Mouse (Mus musculus) kidney, adult 18-20 months (tissue): ENCODE measurements around the gene Rela.
"Not testable (repeated sequence)": the region's sequence is repeated elsewhere in the genome, so short reads cannot be mapped to it uniquely, and the experiment has no call there.

Experiments used
- DNase-seq: peaks from one replicate; pipeline ENCODE4 v3.0.0; 2021

Gene Rela

DNA sequence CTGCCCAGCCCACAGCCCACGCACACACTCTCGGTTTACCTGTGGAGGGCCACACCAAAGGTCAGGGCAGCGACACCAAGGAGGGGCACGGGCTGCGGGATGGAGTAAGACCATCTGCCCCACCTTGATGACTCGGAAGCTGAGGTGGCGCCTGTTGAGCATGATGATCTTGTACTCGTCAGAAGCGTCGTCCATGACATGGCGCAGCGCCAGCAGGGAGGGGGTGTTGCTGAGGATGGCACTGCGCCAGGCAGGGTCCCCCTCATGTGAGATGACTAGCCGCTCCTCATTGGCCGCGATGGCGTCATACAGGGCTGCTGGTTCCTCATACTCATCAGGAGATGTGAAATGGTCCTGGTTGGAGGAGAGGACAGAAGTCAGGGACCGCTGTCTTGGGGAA is 29.1 kb downstream of the Rela start:
- no peak for DNase-seq

DNA sequence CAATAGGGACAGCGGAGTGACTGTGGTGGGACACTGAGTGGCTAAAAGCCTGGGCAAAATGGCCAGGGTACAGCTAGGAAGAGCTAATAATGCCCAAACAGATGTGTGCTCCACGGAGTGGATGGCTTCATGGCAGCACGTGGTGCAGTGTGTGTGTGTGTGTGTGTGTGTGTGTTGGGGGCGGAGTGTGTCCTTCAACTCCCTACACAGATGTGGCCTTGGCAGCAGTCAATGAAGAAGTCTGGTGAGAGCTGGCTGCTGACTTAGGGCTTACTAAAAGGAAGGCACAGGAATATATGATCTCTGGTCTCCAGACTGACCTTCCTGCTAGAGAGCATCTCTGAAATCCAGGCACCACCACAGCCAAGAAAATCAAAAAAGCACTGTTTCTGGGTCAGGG is 31.1 kb downstream of the Rela start:
- DNase-seq, result no peak

- peak; percentile 25 for DNase-seq
Observed at GRCm38 (mm10) chr19:5680432-5680831, 43.1 kb downstream of the Rela start.

DNA sequence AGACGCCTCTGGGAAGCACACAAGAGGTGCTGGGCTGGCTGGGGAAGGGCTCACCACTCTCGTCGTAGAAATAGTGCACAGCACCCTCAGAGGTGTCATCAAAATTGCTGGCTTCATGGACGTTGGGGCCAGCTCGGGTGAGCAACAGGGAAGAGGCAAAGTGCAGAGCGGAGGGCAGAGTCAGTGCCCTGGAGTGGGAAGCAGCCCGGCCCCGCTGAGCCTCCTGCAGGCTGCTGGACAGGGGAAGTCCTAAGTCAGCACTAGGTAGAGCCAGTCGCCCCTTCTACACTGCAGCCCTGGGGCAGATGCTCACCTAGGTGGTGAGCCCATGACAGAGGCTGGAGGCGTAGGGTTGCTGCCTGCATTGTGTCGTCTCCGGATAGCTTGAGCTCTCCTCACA is 47.0 kb downstream of the Rela start:
- no peak for DNase-seq

DNA sequence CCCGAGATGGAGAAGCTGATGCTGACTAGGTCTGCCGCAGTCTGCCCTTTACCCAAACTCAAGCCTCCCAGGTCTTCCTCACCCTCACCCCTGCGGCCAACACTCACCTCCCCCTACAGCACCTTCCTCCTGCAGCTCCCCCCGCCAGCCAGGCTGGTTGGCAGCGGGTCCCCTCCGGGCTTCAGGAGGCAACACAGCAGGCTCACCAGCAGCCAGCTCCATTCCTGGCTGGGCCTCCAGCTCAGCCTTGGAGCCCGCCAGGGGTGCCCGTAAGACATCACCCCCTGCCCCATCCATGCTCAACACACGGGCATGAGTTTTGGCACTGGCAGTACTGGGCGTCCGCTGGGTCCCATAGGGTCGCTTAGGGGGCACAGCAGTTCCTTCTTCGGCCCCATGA is 47.7 kb downstream of the Rela start:
- DNase-seq, result no peak

- no peak for DNase-seq
Observed at GRCm38 (mm10) chr19:5685431-5685830, 48.1 kb downstream of the Rela start.

DNA sequence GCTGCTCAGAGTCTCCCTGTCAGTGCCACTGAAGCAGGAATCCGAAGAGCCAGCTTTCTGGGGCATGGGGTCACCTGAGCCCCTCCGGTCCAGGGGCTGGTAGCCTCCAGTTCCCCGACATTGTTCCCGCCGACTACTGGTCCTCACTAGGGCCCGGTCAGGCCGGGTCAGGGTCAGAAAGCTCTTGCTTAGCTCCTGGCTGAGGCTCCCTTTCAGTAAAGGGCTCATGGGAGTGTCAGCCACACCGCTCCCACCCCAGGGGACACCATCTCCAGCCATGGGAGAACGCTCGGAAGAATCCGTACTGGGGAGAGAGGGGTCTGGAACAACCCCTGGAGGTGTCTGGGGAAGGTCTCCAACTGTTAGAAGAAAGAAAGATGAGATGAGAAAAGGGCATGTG is 48.6 kb downstream of the Rela start:
- DNase-seq, result no peak

GRCm38 (mm10) chr19:5686437-5686836 is 49.2 kb downstream of the Rela start:
- no peak for DNase-seq

- DNase-seq, result not testable (repeated sequence)
Observed at GRCm38 (mm10) chr19:5686954-5687353, 49.7 kb downstream of the Rela start.

DNA sequence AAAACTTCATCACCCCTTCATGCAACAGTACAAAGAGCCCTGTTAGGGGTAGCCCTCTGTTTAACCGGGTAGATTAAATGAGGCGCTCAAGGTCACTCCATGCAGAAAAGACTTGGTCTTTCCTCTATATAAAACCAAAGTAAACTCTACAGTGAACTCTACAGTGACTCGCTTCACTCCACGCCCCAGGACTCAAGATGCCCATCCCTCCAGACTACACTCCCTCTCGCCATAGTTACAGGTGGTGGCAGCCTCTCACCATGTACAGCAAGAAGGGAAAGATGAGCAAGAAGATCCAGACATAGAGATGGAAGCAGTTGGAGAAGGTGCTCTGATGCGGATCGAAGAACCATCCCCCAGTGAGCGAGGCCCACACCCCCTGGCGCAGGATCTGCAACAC is 50.5 kb downstream of the Rela start:
- DNase-seq, result no peak

DNA sequence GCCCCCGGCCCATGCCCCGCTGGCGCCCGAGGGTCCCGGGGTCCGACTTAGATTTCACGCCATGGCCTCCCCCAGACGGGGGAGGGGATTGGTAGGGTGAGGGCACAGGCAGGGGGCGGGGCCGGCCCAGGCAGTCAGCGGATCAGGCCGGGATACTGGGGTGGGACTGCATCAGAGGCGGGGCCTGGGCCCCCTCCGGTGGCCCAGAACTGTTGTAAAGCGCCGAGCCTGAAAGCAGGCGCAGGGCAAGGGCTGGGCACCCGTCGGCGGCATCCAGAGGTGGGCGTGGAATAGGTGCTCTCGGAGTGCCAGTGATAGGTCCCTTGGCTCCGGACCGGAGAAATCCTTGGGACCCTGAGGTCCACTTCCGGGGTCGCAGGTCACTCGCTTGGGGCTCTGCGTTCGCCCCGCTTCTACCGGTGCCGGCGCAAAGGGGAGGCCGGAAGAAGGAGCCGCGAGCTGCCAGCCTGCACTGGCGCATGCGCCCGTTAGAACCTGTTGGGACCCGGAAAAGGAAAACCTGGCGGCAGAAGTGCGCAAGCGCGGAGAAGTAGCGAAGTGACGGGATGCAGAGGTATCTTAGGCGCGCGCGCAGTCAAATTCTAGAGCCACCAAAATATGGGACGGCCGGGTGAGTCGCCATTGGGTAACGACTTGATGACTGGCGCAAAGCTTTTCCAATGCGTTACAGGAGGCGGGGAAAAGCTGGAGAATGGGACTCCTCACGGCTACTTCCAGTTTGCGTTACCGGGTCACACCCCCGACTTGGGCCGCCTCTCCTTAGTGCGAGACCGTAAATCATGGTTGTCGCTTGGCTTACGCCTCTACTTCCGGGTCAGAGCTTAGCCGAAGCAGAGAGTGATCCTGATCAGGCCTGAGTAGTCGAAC is 51.2 kb downstream of the Rela start, which contains the start of the genes Map3k11 and Pcnx3:
TSS of gene Map3k11 (plus strand) at position 543 of the 888 bp plus-strand sequence.
TSS of gene Pcnx3 (minus strand) at position 709 of the 888 bp plus-strand sequence.
- DNase-seq, result peak; percentile 97

DNA sequence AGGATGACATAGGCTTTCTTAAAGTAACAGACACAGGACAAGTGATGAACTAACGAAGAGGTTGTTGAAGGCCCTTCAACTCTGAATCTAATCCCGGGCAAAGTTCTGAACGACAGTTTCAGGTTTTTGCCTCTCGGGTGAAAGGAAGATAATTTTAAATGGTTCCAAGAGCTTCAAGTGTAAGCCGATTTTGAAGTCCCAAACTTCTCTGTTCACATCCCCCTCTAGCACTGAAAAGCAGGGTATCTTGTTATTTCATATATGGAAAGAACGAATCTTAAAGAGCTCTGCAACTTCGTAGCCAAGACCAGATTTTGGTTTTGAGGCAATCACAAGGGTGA is 51.8 kb downstream of the Rela start:
- no peak for DNase-seq

DNA sequence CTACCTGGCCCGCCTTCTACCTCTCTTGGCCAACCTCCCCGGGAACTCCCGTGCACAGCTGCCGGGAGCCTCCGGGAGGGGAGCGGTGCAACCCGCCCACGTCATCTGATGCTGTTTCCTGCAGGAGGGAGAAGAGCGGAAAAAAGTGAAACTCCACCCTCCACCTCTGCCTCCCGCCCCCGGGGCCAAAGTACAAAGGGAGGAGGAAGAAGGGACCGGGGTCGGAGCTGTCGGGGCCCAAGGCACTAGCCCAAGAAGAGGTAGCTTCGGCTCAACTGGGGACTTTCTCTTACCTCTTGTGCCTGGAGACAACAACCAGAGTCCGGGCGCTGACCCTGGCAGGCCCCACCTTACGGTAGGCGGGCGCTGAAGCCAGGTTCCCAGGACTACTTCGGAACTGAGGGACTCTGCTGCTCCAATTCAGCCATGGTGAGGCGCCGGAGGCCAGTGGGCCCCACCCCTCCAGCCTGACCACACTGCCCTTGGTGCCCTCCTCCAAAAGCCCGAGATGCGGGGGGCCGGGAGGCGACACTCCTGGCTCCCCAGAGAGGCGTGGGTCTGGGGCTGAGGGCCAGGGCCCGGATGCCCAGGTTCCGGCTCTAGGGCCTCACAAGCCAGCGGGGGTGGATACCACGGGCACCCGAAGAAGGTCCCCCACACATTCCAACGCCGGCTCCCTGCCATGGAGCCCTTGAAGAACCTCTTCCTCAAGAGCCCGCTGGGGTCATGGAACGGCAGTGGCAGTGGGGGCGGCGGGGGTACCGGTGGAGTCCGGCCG is 52.5 kb downstream of the Rela start:
- DNase-seq, result peak; percentile 92

DNA sequence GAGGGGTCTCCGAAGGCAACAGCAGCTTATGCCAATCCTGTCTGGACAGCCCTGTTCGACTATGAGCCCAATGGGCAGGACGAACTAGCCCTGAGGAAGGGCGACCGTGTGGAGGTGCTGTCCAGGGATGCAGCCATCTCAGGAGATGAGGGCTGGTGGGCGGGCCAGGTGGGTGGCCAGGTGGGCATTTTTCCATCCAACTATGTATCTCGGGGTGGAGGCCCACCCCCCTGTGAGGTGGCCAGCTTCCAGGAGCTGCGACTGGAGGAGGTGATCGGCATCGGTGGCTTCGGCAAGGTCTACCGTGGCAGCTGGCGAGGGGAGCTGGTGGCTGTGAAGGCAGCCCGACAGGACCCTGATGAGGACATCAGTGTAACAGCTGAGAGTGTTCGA is 53.1 kb downstream of the Rela start:
- no peak for DNase-seq

DNA sequence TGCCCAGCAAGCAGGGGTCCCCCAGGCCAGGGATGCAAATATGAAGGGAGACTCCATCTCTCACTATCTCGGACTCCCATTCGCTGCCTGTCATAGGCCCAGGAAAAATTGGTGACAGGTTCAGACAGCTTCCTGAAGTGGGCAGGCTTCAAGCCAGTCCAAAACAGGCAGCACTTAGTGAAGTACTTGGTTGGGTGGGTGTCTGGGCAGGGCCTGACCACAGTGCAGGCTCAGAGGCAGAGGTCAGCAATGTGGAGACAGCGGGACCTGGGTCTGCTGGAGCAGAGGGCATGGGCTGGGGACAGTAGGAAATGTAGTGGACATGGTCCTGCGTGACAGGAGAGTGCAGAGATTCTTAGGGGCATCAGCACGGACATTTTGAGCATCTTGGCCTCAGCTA is 54.3 kb downstream of the Rela start:
- DNase-seq, result no peak

DNA sequence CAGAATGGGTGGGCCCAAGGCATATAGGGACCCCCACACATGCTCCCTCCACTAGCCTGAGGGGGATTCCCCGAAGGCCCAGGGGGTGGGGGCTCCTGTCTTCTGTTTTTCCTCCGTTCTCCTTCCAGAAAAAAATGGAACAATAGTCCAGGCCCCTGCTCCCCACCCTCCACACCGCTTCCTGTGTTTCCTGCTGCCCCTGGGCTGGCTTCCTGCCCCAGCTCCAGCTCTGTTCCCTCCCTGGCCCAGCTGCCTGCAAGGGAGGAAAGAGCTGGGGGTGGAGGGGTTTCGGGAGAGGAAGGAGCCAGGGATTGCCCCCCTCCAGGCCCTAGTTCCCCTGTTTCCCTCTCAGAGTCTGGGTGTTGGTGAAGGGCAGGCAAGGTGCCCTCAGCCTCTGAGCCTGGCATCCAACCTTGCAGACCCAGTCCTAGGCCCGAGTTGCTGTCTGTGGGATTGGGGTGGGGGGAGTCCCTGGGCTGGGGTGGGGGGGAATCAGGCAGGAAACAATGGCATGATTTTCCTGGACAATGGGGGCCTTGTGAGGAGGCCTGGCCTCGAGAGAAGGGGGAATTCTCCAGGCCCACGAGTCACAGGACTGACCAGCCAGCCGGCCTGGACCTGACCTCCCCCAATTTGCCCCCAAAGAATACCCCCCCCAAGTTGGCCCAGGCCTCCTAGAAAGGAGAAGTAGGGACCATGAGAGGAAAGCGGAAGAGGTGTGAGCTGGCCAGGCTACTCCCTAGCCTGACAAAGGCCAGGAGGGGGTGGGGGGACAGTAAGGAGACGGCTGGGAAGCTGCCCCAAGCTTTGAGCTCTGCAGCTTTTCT is 55.0 kb downstream of the Rela start:
- peak; percentile 62 for DNase-seq

GRCm38 (mm10) chr19:5692913-5693396 is 55.7 kb downstream of the Rela start:
- peak; percentile 37 for DNase-seq

DNA sequence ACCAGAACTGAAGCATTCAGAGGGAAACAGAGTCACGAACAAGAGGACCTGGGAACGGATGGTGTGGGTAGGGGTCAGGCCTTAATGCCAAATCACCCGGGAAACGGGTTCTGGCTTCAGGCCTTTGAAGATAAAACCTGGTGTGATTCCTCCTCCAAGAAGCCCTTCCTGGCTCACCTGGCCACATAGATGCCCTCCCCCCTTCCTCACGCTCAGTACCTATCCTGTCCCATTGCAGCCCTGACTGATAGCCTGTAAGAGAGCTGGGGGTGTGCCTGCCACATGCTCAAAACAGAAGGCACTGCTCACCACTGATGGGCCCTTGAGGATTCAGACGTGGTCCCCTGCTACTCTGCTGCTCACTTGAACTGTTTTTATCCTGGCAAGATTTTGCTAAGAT is 56.5 kb downstream of the Rela start:
- no peak for DNase-seq

GRCm38 (mm10) chr19:5695849-5696462 is 58.7 kb downstream of the Rela start:
- DNase-seq, result no peak
